Mouse (Mus musculus) thymus, adult 2 months (tissue): ENCODE measurements around the gene Sspn. TPM values are rescaled to one million over a fixed set of nuclear protein-coding genes. Genes with fewer than 3 reads are reported as not detected.

Experiments
- DNase-seq: peaks from one replicate; pipeline ENCODE4 v3.0.0; 2021
- H3K27ac ChIP-seq: fragments of 200-500 bp; 2 replicates; pipeline ENCODE4 v1.5.1; 2012; ENCODE audit warnings: low read length, control low read depth; ENCODE audit not compliant: control insufficient read depth, insufficient read depth
- H3K27me3 ChIP-seq: fragments of 200-500 bp; 2 replicates; pipeline ENCODE4 v1.6.1; 2012; ENCODE audit warnings: mild to moderate bottlenecking, low read length, moderate library complexity, mixed read lengths; ENCODE audit not compliant: control insufficient read depth, insufficient read depth
- H3K36me3 ChIP-seq: fragments of 200-500 bp; 2 replicates; pipeline ENCODE4 v1.6.1; 2012; ENCODE audit warnings: mild to moderate bottlenecking, low read length, moderate library complexity; ENCODE audit not compliant: control insufficient read depth, insufficient read depth
- H3K4me1 ChIP-seq: fragments of 200-500 bp; replicated peaks from 2 replicates; pipeline ENCODE4 v1.6.1; 2012; ENCODE audit warnings: low read length; ENCODE audit not compliant: control insufficient read depth, insufficient read depth
- H3K4me3 ChIP-seq: fragments of 200-500 bp; 2 replicates; pipeline ENCODE4 v1.5.1; 2012; ENCODE audit warnings: mild to moderate bottlenecking, low read length, control low read depth, moderate library complexity; ENCODE audit not compliant: control insufficient read depth, insufficient read depth
- CTCF ChIP-seq: fragments of 200-500 bp; IDR thresholded peaks from 2 replicates; pipeline ENCODE4 v1.5.1; 2012; ENCODE audit warnings: mild to moderate bottlenecking, control low read depth, low read length, moderate library complexity, borderline replicate concordance; ENCODE audit not compliant: control insufficient read depth, poor library complexity, insufficient read depth; ENCODE audit errors: extremely low read depth
- POLR2A ChIP-seq: fragments of 200-500 bp; IDR thresholded peaks from 2 replicates; pipeline ENCODE4 v1.6.1; 2012; ENCODE audit warnings: mild to moderate bottlenecking, low read length, control low read depth, moderate library complexity; ENCODE audit not compliant: control insufficient read depth, poor library complexity, insufficient read depth; ENCODE audit errors: extremely low read depth
- WGBS: fragments of 180-500 bp; shearing (Covaris S2); methylation state at CpG from one replicate; pipeline ENCODE4 v1.1.7; 2018; 5-methylcytosine and 5-hydroxymethylcytosine counted together
- polyA plus RNA-seq: library from polyadenylated mRNA; depleted of rRNA; stranded (reverse); fragments of >200 nt; gene quantifications from 2 replicates; pipeline ENCODE4 v1.2.3, GENCODE M21; 2012; rRNA removed

Sspn gene
- 1.4 and 2.9 TPM in 2 replicates for polyA plus RNA-seq

- peaks cover 3% of the 10 kb centered on the region; the same call in 1 of the 2 replicates for H3K4me1 ChIP-seq
- no peak for TF ChIP-seq CTCF
- TF ChIP-seq POLR2A: no peak
- WGBS: 93% methylated on average over 3 of the region's 3 CpGs
These were observed at the start of gene Sspn for GRCm38 (mm10) chr6:145931341-145931740. Gene Sspn, plus strand, starts transcription at chr6:145931641.

GRCm38 (mm10) chr6:145883010-145883409 lies 48.4 kb upstream of the Sspn start:
- no peak for TF ChIP-seq CTCF
- TF ChIP-seq POLR2A: no peak
- DNase-seq: no peak
- WGBS: 54% methylated on average over 1 of the region's 1 CpGs
- Histone ChIP-seq H3K27me3 (no peaks in the 10 kb centered on the region), H3K4me3 (no peak overlapping the region), H3K4me1 (no peaks in the 10 kb centered on the region), H3K36me3 (no peaks in the 10 kb centered on the region), H3K27ac (no peak overlapping the region)

More at GRCm38 (mm10) chr6:145931341-145931740, at the start of gene Sspn:
- no peak for DNase-seq
- no peaks in the 10 kb centered on the region for H3K27me3 ChIP-seq
- no peak within 1 kb of the TSS for H3K4me3 ChIP-seq
- no peaks in the 10 kb centered on the region for H3K36me3 ChIP-seq
- no peak within 1 kb of the TSS for H3K27ac ChIP-seq

- H3K27me3 ChIP-seq: no peaks in the 10 kb centered on the region
- no peak overlapping the region for H3K4me3 ChIP-seq
- WGBS: 40% methylated on average over 4 of the region's 4 CpGs
- no peaks in the 10 kb centered on the region for H3K4me1 ChIP-seq
- no peak for DNase-seq
- H3K36me3 ChIP-seq: no peaks in the 10 kb centered on the region
- no peak overlapping the region for H3K27ac ChIP-seq
- TF ChIP-seq CTCF (no peak), POLR2A (no peak)
These were observed 47.8 kb upstream of the Sspn start for GRCm38 (mm10) chr6:145883668-145884067.

GRCm38 (mm10) chr6:145885069-145885468 lies 46.4 kb upstream of the Sspn start:
- TF ChIP-seq CTCF: no peak
- no peak for TF ChIP-seq POLR2A
- no peak overlapping the region for H3K27ac ChIP-seq
- DNase-seq: no peak
- no peaks in the 10 kb centered on the region for H3K27me3 ChIP-seq
- no peaks in the 10 kb centered on the region for H3K36me3 ChIP-seq
- WGBS: 97% methylated on average over 4 of the region's 4 CpGs
- H3K4me3 ChIP-seq: no peak overlapping the region
- H3K4me1 ChIP-seq: no peaks in the 10 kb centered on the region

GRCm38 (mm10) chr6:145886277-145886676 lies 45.2 kb upstream of the Sspn start:
- H3K27me3 ChIP-seq: no peaks in the 10 kb centered on the region
- no peak overlapping the region for H3K4me3 ChIP-seq
- TF ChIP-seq POLR2A: no peak
- no peak for TF ChIP-seq CTCF
- no peaks in the 10 kb centered on the region for H3K4me1 ChIP-seq
- WGBS: 92% methylated on average over 8 of the region's 8 CpGs
- DNase-seq: no peak
- no peak overlapping the region for H3K27ac ChIP-seq
- H3K36me3 ChIP-seq: no peaks in the 10 kb centered on the region

- WGBS: 94% methylated on average over 6 of the region's 6 CpGs
- Histone ChIP-seq H3K4me1 (0 out of 2 replicates have a peak, but pooled peaks cover 1% of the 10 kb centered on the region), H3K27ac (no peak overlapping the region), H3K27me3 (no peaks in the 10 kb centered on the region), H3K4me3 (no peak overlapping the region), H3K36me3 (no peaks in the 10 kb centered on the region)
- no peak for DNase-seq
- no peak for TF ChIP-seq CTCF
- TF ChIP-seq POLR2A: no peak
These were observed 43.7 kb upstream of the Sspn start for GRCm38 (mm10) chr6:145887719-145888118.

GRCm38 (mm10) chr6:145891951-145892350 lies 39.5 kb upstream of the Sspn start:
- H3K27me3 ChIP-seq: no peaks in the 10 kb centered on the region
- no peak overlapping the region for H3K27ac ChIP-seq
- H3K4me3 ChIP-seq: no peak overlapping the region
- no peaks in the 10 kb centered on the region for H3K36me3 ChIP-seq
- WGBS: 91% methylated on average over 11 of the region's 11 CpGs
- H3K4me1 ChIP-seq: peaks cover 21% of the 10 kb centered on the region
- TF ChIP-seq POLR2A: no peak
- no peak for TF ChIP-seq CTCF
- DNase-seq: no peak
